ENCODE assay signal across 7 mouse cellular contexts in genomic region chr8:106308082-106308786, GRCm38 (mm10). TPM values are rescaled to one million over a fixed set of nuclear protein-coding genes. Genes with fewer than 3 reads are reported as not detected.
DNase-seq lines count a peak whose midpoint lies in the region; TF ChIP-seq lines count a peak whose summit lies in the region.
"Not testable (repeated sequence)": the region's sequence is repeated elsewhere in the genome, so short reads cannot be mapped to it uniquely, and the experiment has no call there.

No protein-coding gene starts in this region.

- H3K36me3 ChIP-seq in kidney, adult 2 months (ENCODE audit: control insufficient read depth, insufficient read depth, low read length); small intestine, adult 2 months (ENCODE audit: control insufficient read depth, insufficient read depth, low read length): not testable (repeated sequence)

- not testable (repeated sequence) for TF ChIP-seq CTCF in kidney, adult 2 months (conservative IDR thresholded peaks at IDR 0.05; ENCODE audit: insufficient read depth, insufficient read length, low read depth, low read length); lung, adult 2 months (IDR thresholded peaks at IDR 0.05; ENCODE audit: insufficient read depth, low read length); small intestine, adult 2 months (IDR thresholded peaks at IDR 0.05; ENCODE audit: extremely low read depth, insufficient read length, insufficient replicate concordance, low read depth, low read length)

- not testable (repeated sequence) for H3K27me3 ChIP-seq in kidney, adult 2 months (replicated peaks; ENCODE audit: control insufficient read depth, insufficient read depth, low read length); small intestine, adult 2 months (ENCODE audit: control insufficient read depth, insufficient read depth, low read length)

- TF ChIP-seq POLR2A in kidney, adult 2 months (IDR thresholded peaks at IDR 0.05; ENCODE audit: low read depth, low read length); lung, adult 2 months (IDR thresholded peaks at IDR 0.05; ENCODE audit: borderline replicate concordance, extremely low read depth, low read depth, low read length); small intestine, adult 2 months (IDR thresholded peaks at IDR 0.05; ENCODE audit: low read depth, low read length): not testable (repeated sequence)

- 35% methylated on average over 6 of the region's 6 CpGs for WGBS in kidney, adult 2 months
- WGBS in large intestine, adult 2 months, result 12% methylated on average over 6 of the region's 6 CpGs
- 21% methylated on average over 6 of the region's 6 CpGs for WGBS in lung, adult 2 months
- WGBS in small intestine, adult 2 months, result 6% methylated on average over 6 of the region's 6 CpGs

- not testable (repeated sequence) for H3K4me3 ChIP-seq in kidney, adult 2 months (ENCODE audit: insufficient read depth, low read depth, low read length); lung, adult 2 months (replicated peaks; ENCODE audit: extremely low read depth, low read depth, low read length); small intestine, adult 2 months (ENCODE audit: low read depth, low read length)

- not testable (repeated sequence) for H3K4me1 ChIP-seq in kidney, adult 2 months (ENCODE audit: control insufficient read depth, insufficient read depth, low read length)
- peaks cover 10% of the 10 kb centered on the region; the same call in 1 of the 2 replicates for H3K4me1 ChIP-seq in lung, adult 2 months (ENCODE audit: control insufficient read depth, insufficient read depth, low read length)
- H3K4me1 ChIP-seq in small intestine, adult 2 months (ENCODE audit: control insufficient read depth, insufficient read depth, insufficient read length, low read length), result peaks cover 31% of the 10 kb centered on the region

- intact Hi-C loops in heart, postnatal 14 days (cut with DNase I), result not testable (repeated sequence)

- DNase-seq in adrenal gland, postnatal 10 days, result peak; percentile 54
- DNase-seq in heart, adult 18-20 months, result peak; percentile 62 to 85
- peak; percentile 29 to 34 for DNase-seq in heart, postnatal 14 days
- peak; percentile 73 for DNase-seq in kidney, adult 2 months
- DNase-seq in large intestine, adult 2 months (ENCODE audit: low read depth, low spot score), result peak; percentile 96
- DNase-seq in lung, adult 2 months, result peak; percentile 29

- H3K27ac ChIP-seq in kidney, adult 2 months (ENCODE audit: insufficient read depth, low read depth, low read length), result not testable (repeated sequence)
- H3K27ac ChIP-seq in small intestine, adult 2 months (ENCODE audit: insufficient read depth, low read depth, low read length), result peak overlapping the region; percentile 68

RNA-seq across cellular contexts. Expression of gene Smpd3, which starts 29.6 kb away (rescaled TPM):
- total RNA-seq in adrenal gland, postnatal 10 days (2021), result 10 to 100 TPM in 1 of 2 experiments, 1 to 10 TPM in 1; 9.9 to 12.6 TPM
- total RNA-seq in heart, adult 18-20 months (2021), result 1 to 10 TPM; 2.5 to 3.9 TPM
- total RNA-seq in heart, postnatal 14 days (2021), result 1 to 10 TPM; 5.3 to 5.6 TPM
- 0.84 and 1.1 TPM in 2 replicates for polyA plus RNA-seq in kidney, adult 2 months (2012; rRNA removed)
- polyA plus RNA-seq in large intestine, adult 2 months (2012; rRNA removed), result 54.3 and 81.6 TPM in 2 replicates
- 3.3 and 7.6 TPM in 2 replicates for polyA plus RNA-seq in lung, adult 2 months (2012; rRNA removed)
- 37.5 and 73.6 TPM in 2 replicates for polyA plus RNA-seq in small intestine, adult 2 months (2012; rRNA removed)

Comparison
In these comparisons a context has a peak if more than half of its experiments do, and no peak if none do; other contexts are left out.
1. DNase-seq: peak in every context shown above with its lines; median percentile 96 in large intestine, adult 2 months; 74 in heart, adult 18-20 months; 73 in kidney, adult 2 months; 54 in adrenal gland, postnatal 10 days; 32 in heart, postnatal 14 days; 29 in lung, adult 2 months.